Mouse (Mus musculus) thymus, postnatal 36 days (tissue): Measurements from ENCODE around the gene Tanc1.

Experiments used
- DNase-seq, 2 experiments: peaks; one replicate each; pipeline ENCODE4 v3.0.0; 2022; ENCODE audit warnings: mixed read lengths in 2 of 2

Tanc1 gene

GRCm38 (mm10) chr2:59653306-59654165 is 41.7 kb downstream of the Tanc1 start:
- no peak for DNase-seq

GRCm38 (mm10) chr2:59655471-59655870 is 43.6 kb downstream of the Tanc1 start:
- no peak for DNase-seq

- DNase-seq, result no peak
These were observed 44.8 kb downstream of the Tanc1 start for GRCm38 (mm10) chr2:59656680-59657079.

- DNase-seq, result no peak
These were observed 47.8 kb downstream of the Tanc1 start for GRCm38 (mm10) chr2:59659686-59660085.

- no peak for DNase-seq
These were observed 49.3 kb downstream of the Tanc1 start for GRCm38 (mm10) chr2:59660891-59661805.

- DNase-seq, result no peak
These were observed 53.1 kb downstream of the Tanc1 start for GRCm38 (mm10) chr2:59664803-59665567.

GRCm38 (mm10) chr2:59666533-59666932 is 54.7 kb downstream of the Tanc1 start:
- no peak for DNase-seq

GRCm38 (mm10) chr2:59670087-59671060 is 58.5 kb downstream of the Tanc1 start:
- no peak for DNase-seq

- no peak for DNase-seq
These were observed 59.8 kb downstream of the Tanc1 start for GRCm38 (mm10) chr2:59671671-59672070.

GRCm38 (mm10) chr2:59672086-59672485 is 60.2 kb downstream of the Tanc1 start:
- no peak for DNase-seq

- no peak for DNase-seq
These were observed 60.8 kb downstream of the Tanc1 start for GRCm38 (mm10) chr2:59672686-59673085.

GRCm38 (mm10) chr2:59673351-59673750 is 61.5 kb downstream of the Tanc1 start:
- DNase-seq, result no peak

- DNase-seq, result no peak
These were observed 62.0 kb downstream of the Tanc1 start for GRCm38 (mm10) chr2:59673877-59674276.

GRCm38 (mm10) chr2:59675270-59675995 is 63.6 kb downstream of the Tanc1 start:
- no peak for DNase-seq

- no peak for DNase-seq
These were observed 64.2 kb downstream of the Tanc1 start for GRCm38 (mm10) chr2:59676041-59676440.

- no peak for DNase-seq
These were observed 64.6 kb downstream of the Tanc1 start for GRCm38 (mm10) chr2:59676442-59676841.

- no peak for DNase-seq
These were observed 67.7 kb downstream of the Tanc1 start for GRCm38 (mm10) chr2:59679424-59680020.

GRCm38 (mm10) chr2:59680736-59681135 is 68.9 kb downstream of the Tanc1 start:
- no peak for DNase-seq

GRCm38 (mm10) chr2:59681181-59681580 is 69.3 kb downstream of the Tanc1 start:
- DNase-seq, result no peak

- DNase-seq, result no peak
These were observed 73.2 kb downstream of the Tanc1 start for GRCm38 (mm10) chr2:59684864-59685605.
